Mouse (Mus musculus): ENCODE results near the gene Dppa4. TPM values are rescaled to one million over a fixed set of nuclear protein-coding genes. Genes with fewer than 3 reads are reported as not detected.

Gene Dppa4
- polyA plus RNA-seq, 1 experiment from 2014 or later, result not detected

DNA sequence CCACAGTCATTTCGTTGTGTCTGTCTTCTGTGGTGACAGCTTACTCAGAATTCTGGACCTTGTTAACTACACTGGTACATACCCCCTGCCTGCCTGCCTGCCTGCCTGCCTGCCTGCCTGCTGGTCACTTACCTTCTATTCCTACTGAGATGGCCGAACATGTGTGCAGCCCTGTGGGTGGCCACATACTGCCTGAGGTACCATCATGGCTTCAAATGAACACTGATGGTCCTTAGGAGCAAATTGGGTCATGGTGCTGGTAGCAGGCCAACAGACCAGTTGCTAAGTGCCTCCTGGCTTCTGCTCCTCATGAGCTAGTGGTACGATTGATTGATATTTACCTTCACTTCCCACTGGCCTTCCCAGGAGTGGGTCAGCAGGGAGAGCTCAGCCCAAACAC lies 48.3 kb downstream of the Dppa4 start:
- ATAC-seq, result no peak
- H3K9ac ChIP-seq, result no peak overlapping the region
- no peaks in the 10 kb centered on the region for H3K9me3 ChIP-seq
- H3K27ac ChIP-seq, result no peak overlapping the region
- no peaks in the 10 kb centered on the region for H3K36me3 ChIP-seq
- no peak overlapping the region for H3K4me3 ChIP-seq (replicated peaks)
- H3K4me1 ChIP-seq (replicated peaks), result no peaks in the 10 kb centered on the region
- 81% methylated on average over 3 of the region's 3 CpGs for WGBS
- H3K27me3 ChIP-seq (replicated peaks), result no peaks in the 10 kb centered on the region
- H3K4me2 ChIP-seq (replicated peaks), result no peak overlapping the region

DNA sequence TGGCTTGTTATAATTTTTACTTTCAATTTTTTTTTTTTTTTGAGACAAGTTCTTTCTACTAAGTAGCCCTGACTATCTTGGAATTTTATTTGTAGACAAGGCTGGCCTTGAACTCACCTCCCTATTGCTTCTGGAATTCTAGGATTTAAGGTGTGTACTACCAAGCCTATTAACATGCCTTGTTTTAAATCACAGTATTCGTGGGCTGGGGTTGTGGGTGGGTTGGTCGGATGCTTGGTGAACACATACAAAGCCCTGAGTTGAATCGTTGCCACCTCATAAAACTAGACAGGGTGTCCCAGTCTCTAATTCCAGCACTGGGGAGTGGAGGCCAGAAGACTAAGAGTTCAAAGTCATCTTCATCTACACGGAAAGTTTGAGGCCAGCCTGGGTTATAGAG lies 51.8 kb downstream of the Dppa4 start:
- ATAC-seq, result no peak
- H3K27me3 ChIP-seq (replicated peaks), result no peaks in the 10 kb centered on the region
- no peaks in the 10 kb centered on the region for H3K9me3 ChIP-seq
- H3K4me3 ChIP-seq (replicated peaks), result no peak overlapping the region
- H3K4me2 ChIP-seq (replicated peaks), result no peak overlapping the region
- H3K27ac ChIP-seq, result no peak overlapping the region
- 85% methylated on average over 4 of the region's 4 CpGs for WGBS
- H3K36me3 ChIP-seq, result no peaks in the 10 kb centered on the region
- H3K4me1 ChIP-seq (replicated peaks), result no peaks in the 10 kb centered on the region
- no peak overlapping the region for H3K9ac ChIP-seq

Other genes starting within 250 kb of the Dppa4 start
- not detected in 2 replicates for gene Dppa2, start 20.2 kb downstream of the Dppa4 start, polyA plus RNA-seq (2015; fragmentation: Nextera tagmentation; extraction: Ambion mirVana)
- gene Gm5485, start 128.7 kb downstream of the Dppa4 start, polyA plus RNA-seq (2015; fragmentation: Nextera tagmentation; extraction: Ambion mirVana), result 0.80 and 1.7 TPM in 2 replicates
- gene Morc1, start 147.5 kb downstream of the Dppa4 start, polyA plus RNA-seq (2015; fragmentation: Nextera tagmentation; extraction: Ambion mirVana), result 0.06 and 0.15 TPM in 2 replicates